Mouse (Mus musculus) kidney, adult 8-10 months (tissue): ENCODE measurements around the gene Slc25a36.

Source experiments
- DNase-seq, 2 experiments: peaks; one replicate each; pipeline ENCODE4 v3.0.0; 2022

Gene Slc25a36

GRCm38 (mm10) chr9:97106481-97107160 is 4.3 kb downstream of the Slc25a36 start:
- no peak for DNase-seq

GRCm38 (mm10) chr9:97105400-97105985 is 5.5 kb downstream of the Slc25a36 start:
- DNase-seq: no peak

GRCm38 (mm10) chr9:97103376-97104061 is 7.4 kb downstream of the Slc25a36 start:
- no peak for DNase-seq

- DNase-seq: no peak
Measured at GRCm38 (mm10) chr9:97098985-97099384, 12.0 kb downstream of the Slc25a36 start.

GRCm38 (mm10) chr9:97096180-97096579 is 14.8 kb downstream of the Slc25a36 start:
- no peak for DNase-seq

GRCm38 (mm10) chr9:97087850-97088249 is 23.1 kb downstream of the Slc25a36 start:
- no peak for DNase-seq

- no peak for DNase-seq
Measured at GRCm38 (mm10) chr9:97084628-97085027, 26.3 kb downstream of the Slc25a36 start.

GRCm38 (mm10) chr9:97081106-97081862 is 29.7 kb downstream of the Slc25a36 start:
- no peak for DNase-seq

GRCm38 (mm10) chr9:97069911-97070310 is 41.0 kb downstream of the Slc25a36 start:
- no peak for DNase-seq

GRCm38 (mm10) chr9:97069466-97069865 is 41.5 kb downstream of the Slc25a36 start:
- no peak for DNase-seq

GRCm38 (mm10) chr9:97068201-97069095 is 42.5 kb downstream of the Slc25a36 start:
- peak; percentile 65 to 83 for DNase-seq

GRCm38 (mm10) chr9:97067761-97068160 is 43.2 kb downstream of the Slc25a36 start:
- DNase-seq: no peak

- no peak for DNase-seq
Measured at GRCm38 (mm10) chr9:97065885-97066284, 45.1 kb downstream of the Slc25a36 start.

GRCm38 (mm10) chr9:97065216-97065615 is 45.7 kb downstream of the Slc25a36 start:
- DNase-seq: no peak

- DNase-seq: no peak
Measured at GRCm38 (mm10) chr9:97064161-97064560, 46.8 kb downstream of the Slc25a36 start.

- DNase-seq: no peak
Measured at GRCm38 (mm10) chr9:97061696-97062095, 49.3 kb downstream of the Slc25a36 start.

- DNase-seq: no peak
Measured at GRCm38 (mm10) chr9:97056541-97057338, 54.2 kb downstream of the Slc25a36 start.

GRCm38 (mm10) chr9:97055906-97056305 is 55.1 kb downstream of the Slc25a36 start:
- DNase-seq: no peak

GRCm38 (mm10) chr9:97051176-97051575 is 59.8 kb downstream of the Slc25a36 start:
- DNase-seq: no peak

GRCm38 (mm10) chr9:97046240-97046639 is 64.7 kb downstream of the Slc25a36 start:
- no peak for DNase-seq

GRCm38 (mm10) chr9:97041633-97042032 is 69.3 kb downstream of the Slc25a36 start:
- no peak for DNase-seq
